Mouse (Mus musculus): ENCODE data around the gene Tbc1d20. TPM values are rescaled to one million over a fixed set of nuclear protein-coding genes. Genes with fewer than 3 reads are reported as not detected.
A peak's percentile ranks its signal among the peaks of the same experiment; 100 is the strongest.
"Not testable (repeated sequence)": the region's sequence is repeated elsewhere in the genome, so short reads cannot be mapped to it uniquely, and the experiment has no call there.

The Tbc1d20 gene
- 17.9 and 18.4 TPM in 2 replicates for polyA plus RNA-seq (2016; fragmentation: Nextera tagmentation; extraction: Ambion mirVana)

DNA sequence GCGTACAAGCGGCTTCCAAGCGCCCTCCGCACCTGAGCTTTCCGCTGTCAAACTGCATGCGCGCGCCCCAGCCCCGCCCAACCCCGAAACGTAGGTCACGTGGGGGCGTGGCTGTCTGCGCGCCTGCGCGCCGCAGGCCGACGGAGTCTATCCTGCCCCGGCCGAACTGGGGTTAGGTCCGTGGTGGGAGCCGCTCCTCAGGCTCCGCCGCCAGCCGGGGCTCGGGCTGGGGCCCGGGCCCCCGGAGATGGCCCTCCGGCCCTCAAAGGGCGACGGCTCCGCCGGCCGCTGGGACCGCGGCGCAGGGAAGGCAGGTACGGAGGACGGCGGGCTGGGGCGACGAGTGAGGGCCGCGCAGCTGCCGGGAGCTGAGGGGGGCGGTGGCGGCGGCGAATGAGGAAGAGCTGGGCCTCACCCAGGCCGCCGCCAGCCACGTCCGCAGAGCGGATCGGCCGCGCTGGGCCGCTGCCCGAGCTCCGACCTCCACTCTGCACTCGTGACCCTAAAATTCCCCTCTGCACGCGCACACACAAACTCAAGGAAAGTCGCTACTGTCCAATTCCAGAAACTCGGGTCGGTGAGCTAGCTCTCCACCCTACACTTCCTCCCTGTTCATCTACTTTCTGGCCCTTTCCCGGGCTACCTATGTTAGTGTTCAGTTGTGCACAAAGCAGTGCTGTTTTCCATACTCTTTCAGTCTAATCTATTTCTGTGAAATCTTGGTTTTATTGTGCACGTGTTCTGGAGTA, at the start of gene Tbc1d20:
Tbc1d20 (plus strand) TSS at position 102 of the 749 bp plus-strand sequence.
- Histone ChIP-seq H3K4me1 (peaks cover 44% of the 10 kb centered on the region), H3K27me3 (replicated peaks) (no peaks in the 10 kb centered on the region), H3K9me3 (replicated peaks) (no peaks in the 10 kb centered on the region), H3K4me2 (peak within 1 kb of the TSS; percentile 88), H3K27ac (peak within 1 kb of the TSS; percentile 90), H3K36me3 (0 out of 2 replicates have a peak, but pooled peaks cover 5% of the 10 kb centered on the region), H3K4me3 (peak within 1 kb of the TSS; percentile 92), H3K9ac (peak within 1 kb of the TSS; percentile 96)
- ATAC-seq: peak; percentile 98
- under 1% methylated on average over 70 of the region's 70 CpGs for WGBS (ENCODE audit: insufficient replicate concordance)

DNA sequence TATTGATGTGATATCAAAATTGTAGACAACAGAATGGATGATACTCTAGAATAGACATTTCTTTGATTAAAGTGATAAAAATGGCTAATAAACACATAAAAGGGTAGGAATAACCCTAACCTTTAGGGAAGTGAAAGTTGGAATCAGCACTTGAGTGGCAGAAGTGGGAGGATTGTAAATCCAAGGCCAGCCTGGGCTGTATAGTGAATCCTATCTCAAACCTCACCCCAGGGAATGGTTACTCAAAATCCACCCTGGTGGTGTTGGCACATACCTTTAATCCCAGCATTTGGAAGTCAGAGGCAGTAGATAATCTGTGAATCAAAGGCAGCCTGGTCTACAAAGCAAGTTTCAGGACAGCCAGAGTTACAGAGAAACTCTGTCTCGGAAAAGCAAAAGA, 46.4 kb upstream of the Tbc1d20 start:
- Histone ChIP-seq H3K27me3 (replicated peaks) (no peaks in the 10 kb centered on the region), H3K9ac (no peak overlapping the region), H3K27ac (no peak overlapping the region), H3K9me3 (replicated peaks) (no peaks in the 10 kb centered on the region), H3K4me1 (peaks cover 4% of the 10 kb centered on the region; the same call in 1 of the 2 replicates), H3K4me2 (no peak overlapping the region), H3K4me3 (no peak overlapping the region), H3K36me3 (peaks cover 41% of the 10 kb centered on the region)
- ATAC-seq: no peak
- 85% methylated on average over 1 of the region's 1 CpGs for WGBS (ENCODE audit: insufficient replicate concordance)

DNA sequence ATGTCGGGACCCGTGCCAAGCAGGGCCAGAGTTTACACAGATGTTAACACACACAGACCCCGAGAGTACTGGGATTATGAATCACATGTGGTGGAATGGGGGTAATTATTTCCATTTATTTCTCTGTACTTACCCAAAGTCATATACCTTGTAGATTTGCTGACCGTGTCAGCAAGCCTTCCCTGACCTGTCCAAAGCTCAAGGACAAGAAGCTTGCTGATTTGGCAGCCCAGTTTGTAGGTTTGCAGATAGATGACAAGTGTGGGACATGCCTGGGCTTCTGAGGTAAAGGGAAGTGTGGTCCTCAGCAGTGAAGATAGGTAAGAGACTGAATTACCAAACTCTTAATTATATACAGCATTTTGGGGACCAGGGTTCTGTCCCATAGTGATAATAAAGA, 43.1 kb upstream of the Tbc1d20 start:
- WGBS (ENCODE audit: insufficient replicate concordance): 79% methylated on average over 4 of the region's 4 CpGs
- ATAC-seq: no peak; the same call in 1 of the 2 replicates
- no peaks in the 10 kb centered on the region for H3K27me3 ChIP-seq (replicated peaks)

DNA sequence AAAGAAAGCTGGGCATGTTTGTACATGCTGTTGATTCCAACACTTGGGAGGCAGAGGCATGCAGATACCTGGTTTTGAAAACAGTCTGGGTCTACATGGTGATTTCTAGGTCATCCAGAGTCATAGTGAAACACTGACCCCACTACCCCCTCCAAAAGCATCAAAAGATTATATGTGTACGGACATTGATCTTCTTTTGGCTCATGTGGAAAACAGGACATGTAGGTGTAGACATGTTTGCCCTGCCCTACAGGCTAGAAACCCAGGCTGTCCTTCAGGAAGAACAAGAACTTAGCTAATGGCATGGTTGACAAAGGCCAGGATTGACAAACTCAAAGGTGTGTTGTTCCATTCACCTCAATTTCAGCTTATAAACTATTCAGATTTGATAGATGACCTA, 33.9 kb upstream of the Tbc1d20 start:
- Histone ChIP-seq H3K4me2 (no peak overlapping the region), H3K9me3 (replicated peaks) (no peaks in the 10 kb centered on the region), H3K27ac (no peak overlapping the region), H3K27me3 (replicated peaks) (no peaks in the 10 kb centered on the region), H3K9ac (no peak overlapping the region), H3K36me3 (peaks cover 84% of the 10 kb centered on the region), H3K4me1 (no peaks in the 10 kb centered on the region), H3K4me3 (no peak overlapping the region)
- 88% methylated on average over 1 of the region's 1 CpGs for WGBS (ENCODE audit: insufficient replicate concordance)
- ATAC-seq: no peak

More for the DNA sequence above, 43.1 kb upstream of the Tbc1d20 start:
- Histone ChIP-seq H3K4me1 (no peaks in the 10 kb centered on the region), H3K4me2 (no peak overlapping the region), H3K9ac (no peak overlapping the region), H3K9me3 (replicated peaks) (no peaks in the 10 kb centered on the region), H3K4me3 (no peak overlapping the region), H3K36me3 (peaks cover 55% of the 10 kb centered on the region), H3K27ac (no peak overlapping the region)

DNA sequence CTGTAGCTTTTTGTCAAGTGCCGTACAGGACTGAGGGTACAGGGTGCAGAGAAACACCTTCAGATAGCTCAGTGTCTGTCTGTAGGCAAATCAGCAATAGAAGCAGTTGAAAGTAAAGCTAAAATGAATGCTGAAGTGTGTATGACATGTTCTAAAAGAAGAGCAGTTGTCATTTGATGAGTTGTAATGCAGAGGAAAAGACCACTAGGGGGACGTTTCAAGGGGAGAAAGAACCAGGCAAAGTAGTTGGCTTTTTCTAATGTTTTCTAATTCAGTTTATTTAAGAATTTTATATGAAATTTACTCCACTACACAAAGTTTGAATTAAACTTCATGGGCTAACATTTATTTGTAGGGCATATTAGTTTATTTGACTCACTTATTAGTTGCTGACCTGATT, 20.0 kb upstream of the Tbc1d20 start:
- Histone ChIP-seq H3K27me3 (replicated peaks) (no peaks in the 10 kb centered on the region), H3K36me3 (peaks cover 87% of the 10 kb centered on the region), H3K27ac (no peak overlapping the region), H3K9ac (no peak overlapping the region), H3K4me3 (no peak overlapping the region), H3K9me3 (replicated peaks) (no peaks in the 10 kb centered on the region), H3K4me2 (no peak overlapping the region), H3K4me1 (no peaks in the 10 kb centered on the region)
- ATAC-seq: no peak
- 85% methylated on average over 2 of the region's 2 CpGs for WGBS (ENCODE audit: insufficient replicate concordance)

DNA sequence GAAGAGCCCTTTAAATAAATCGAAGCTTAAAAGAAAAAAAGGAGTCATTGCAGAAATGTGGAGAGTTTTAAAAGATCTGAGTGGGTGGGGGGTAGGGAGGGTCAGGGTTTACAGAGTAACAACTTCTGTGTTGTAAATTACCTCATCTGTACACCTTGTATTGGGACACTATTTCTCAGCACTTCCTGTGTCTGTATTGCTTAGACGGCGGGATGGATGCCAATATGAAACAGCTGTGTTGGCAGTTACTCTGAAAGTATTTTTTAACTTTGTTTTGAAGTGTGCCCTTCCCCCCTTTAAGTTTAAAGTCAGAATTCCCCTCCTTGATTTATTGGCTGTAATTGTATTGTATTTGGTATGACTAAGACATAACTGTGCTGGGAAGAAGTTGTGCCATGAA, 12.2 kb upstream of the Tbc1d20 start:
- Histone ChIP-seq H3K9ac (no peak overlapping the region), H3K36me3 (peaks cover 86% of the 10 kb centered on the region), H3K4me3 (no peak overlapping the region), H3K27ac (no peak overlapping the region), H3K4me2 (no peak overlapping the region), H3K4me1 (no peaks in the 10 kb centered on the region), H3K9me3 (replicated peaks) (no peaks in the 10 kb centered on the region), H3K27me3 (replicated peaks) (no peaks in the 10 kb centered on the region)
- no peak for ATAC-seq
- 88% methylated on average over 3 of the region's 3 CpGs for WGBS (ENCODE audit: insufficient replicate concordance)

DNA sequence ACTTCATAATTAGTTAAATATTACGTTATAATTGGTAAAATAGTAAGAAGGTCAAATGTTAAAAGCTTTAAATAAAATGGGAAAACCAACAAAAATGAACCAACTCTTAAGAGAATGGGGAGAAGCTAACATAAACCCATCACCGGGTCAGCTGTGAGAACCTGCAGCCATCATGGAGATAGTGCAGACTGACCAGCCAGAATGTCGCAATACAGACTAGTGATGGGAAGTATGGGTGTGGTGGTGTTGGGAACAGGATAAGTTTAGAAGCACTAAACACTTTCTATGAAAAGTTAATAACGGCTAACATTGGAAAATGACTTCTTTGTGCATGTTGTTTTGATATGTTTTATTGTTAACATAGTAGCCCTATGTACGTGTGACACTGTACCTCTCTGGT, 6.1 kb upstream of the Tbc1d20 start:
- no peak overlapping the region for H3K4me2 ChIP-seq
- no peaks in the 10 kb centered on the region for H3K4me1 ChIP-seq
- 81% methylated on average over 5 of the region's 5 CpGs for WGBS (ENCODE audit: insufficient replicate concordance)
- ATAC-seq: no peak
- no peak overlapping the region for H3K27ac ChIP-seq
- no peaks in the 10 kb centered on the region for H3K27me3 ChIP-seq (replicated peaks)
- H3K36me3 ChIP-seq: peaks cover 49% of the 10 kb centered on the region
- H3K4me3 ChIP-seq: no peak overlapping the region
- no peaks in the 10 kb centered on the region for H3K9me3 ChIP-seq (replicated peaks)
- no peak overlapping the region for H3K9ac ChIP-seq

DNA sequence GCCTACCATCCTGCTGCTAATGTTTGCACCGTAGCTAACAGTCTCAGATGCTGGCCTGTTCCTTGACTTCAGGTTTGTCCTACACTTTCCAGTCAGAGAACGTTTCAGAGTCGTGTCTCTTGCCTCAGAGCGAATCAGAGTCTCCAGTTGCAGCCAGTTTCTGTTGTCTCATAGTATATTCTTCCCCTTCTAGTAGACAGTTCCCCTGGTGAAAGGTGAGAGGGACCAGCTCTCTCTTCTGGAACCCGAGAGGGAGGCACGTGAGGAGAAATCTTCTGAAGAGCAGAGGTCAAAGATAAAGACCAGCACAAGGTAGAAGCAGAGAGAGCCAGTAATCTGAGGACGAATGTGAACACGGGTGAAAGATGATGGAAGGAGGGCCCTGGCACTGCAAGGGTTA, 5.6 kb upstream of the Tbc1d20 start:
- Histone ChIP-seq H3K4me3 (no peak overlapping the region), H3K27ac (no peak overlapping the region), H3K27me3 (replicated peaks) (no peaks in the 10 kb centered on the region), H3K4me1 (peaks cover 3% of the 10 kb centered on the region), H3K36me3 (peaks cover 44% of the 10 kb centered on the region), H3K9ac (no peak overlapping the region), H3K9me3 (replicated peaks) (no peaks in the 10 kb centered on the region), H3K4me2 (no peak overlapping the region)
- 75% methylated on average over 8 of the region's 8 CpGs for WGBS (ENCODE audit: insufficient replicate concordance)
- ATAC-seq: no peak

DNA sequence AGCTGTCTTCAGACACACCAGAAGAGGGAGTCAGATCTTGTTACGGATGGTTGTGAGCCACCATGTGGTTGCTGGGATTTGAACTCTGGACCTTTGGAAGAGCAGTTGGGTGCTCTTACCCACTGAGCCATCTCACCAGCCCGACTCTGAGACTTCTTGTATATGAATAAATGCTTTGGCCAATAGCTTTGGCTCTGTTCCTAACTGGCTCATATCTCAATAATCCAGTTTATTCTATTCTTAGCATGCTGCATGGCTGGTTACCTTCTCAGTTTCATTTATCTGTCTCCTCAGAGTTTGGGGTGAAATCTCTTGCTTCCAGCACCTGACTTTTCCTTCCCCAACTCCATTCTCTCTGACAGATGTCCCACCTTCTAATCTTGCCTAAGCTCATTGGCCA, 4.0 kb upstream of the Tbc1d20 start:
- H3K4me1 ChIP-seq: peaks cover 11% of the 10 kb centered on the region
- not testable (repeated sequence) for H3K4me3 ChIP-seq; H3K27me3 ChIP-seq (replicated peaks); H3K9ac ChIP-seq; H3K9me3 ChIP-seq (replicated peaks); ATAC-seq; H3K4me2 ChIP-seq; H3K27ac ChIP-seq
- 78% methylated on average over 2 of the region's 2 CpGs for WGBS (ENCODE audit: insufficient replicate concordance)
- peaks cover 29% of the 10 kb centered on the region for H3K36me3 ChIP-seq

DNA sequence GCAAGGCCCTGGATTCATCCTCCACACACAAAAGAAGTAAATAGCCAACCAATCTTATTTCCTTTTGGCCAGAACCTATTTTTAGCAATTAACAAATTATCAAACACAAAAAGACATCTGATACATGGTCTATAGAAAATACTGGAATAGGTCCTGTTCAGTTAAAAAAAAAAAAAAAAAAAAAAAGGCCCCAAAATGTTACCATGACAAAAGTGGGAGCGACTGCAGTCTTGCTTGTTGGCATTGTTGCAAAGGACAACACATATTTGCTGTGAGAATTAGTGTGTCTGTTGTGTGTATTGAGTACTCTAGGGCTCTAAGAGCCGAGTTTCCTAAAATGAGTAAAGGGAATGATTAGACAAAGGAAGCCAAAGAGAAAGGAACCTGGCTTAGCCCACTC, 1.2 kb upstream of the Tbc1d20 start:
- 76% methylated on average over 2 of the region's 2 CpGs for WGBS (ENCODE audit: insufficient replicate concordance)
- no peaks in the 10 kb centered on the region for H3K9me3 ChIP-seq (replicated peaks)
- H3K4me3 ChIP-seq: no peak overlapping the region
- H3K4me2 ChIP-seq: no peak overlapping the region
- peaks cover 13% of the 10 kb centered on the region; the same call in 1 of the 2 replicates for H3K36me3 ChIP-seq
- H3K27me3 ChIP-seq (replicated peaks): no peaks in the 10 kb centered on the region
- H3K4me1 ChIP-seq: peaks cover 31% of the 10 kb centered on the region
- H3K9ac ChIP-seq: no peak overlapping the region
- H3K27ac ChIP-seq: no peak overlapping the region
- ATAC-seq: no peak

DNA sequence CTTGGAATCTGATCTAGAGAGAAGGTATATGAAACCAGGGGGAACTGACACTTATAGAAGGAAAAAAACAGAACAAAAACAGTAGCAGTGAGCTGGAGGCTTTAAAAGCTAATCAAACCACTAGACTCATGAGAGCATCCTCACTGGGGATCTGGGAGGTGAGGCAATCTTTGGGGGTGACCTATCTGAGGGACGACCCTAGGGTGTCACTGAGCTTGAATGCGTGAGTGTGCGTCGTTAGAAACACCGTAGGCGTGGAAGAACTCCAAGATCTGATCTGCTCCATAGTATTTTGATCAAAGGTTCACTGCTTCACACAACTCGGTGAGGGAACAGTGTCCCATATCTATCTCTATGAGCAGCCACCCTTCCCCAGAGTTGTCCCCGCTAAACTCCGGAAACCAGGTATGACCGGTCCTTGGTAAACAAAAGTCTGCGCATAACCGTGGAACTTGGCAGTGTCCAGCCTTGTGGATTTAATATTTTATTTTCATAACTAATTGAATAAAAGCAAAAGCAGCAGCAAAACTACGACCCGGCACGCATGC, 375 bp upstream of the Tbc1d20 start:
- H3K36me3 ChIP-seq: peaks cover 10% of the 10 kb centered on the region; the same call in 1 of the 2 replicates
- no peaks in the 10 kb centered on the region for H3K9me3 ChIP-seq (replicated peaks)
- 1% methylated on average over 15 of the region's 15 CpGs for WGBS (ENCODE audit: insufficient replicate concordance)
- H3K4me1 ChIP-seq: peaks cover 39% of the 10 kb centered on the region
- peak overlapping the region; percentile 90; the same call in 1 of the 2 replicates for H3K27ac ChIP-seq
- H3K9ac ChIP-seq: peak overlapping the region; percentile 96
- ATAC-seq: peak; percentile 60
- peak overlapping the region; percentile 88 for H3K4me2 ChIP-seq
- H3K27me3 ChIP-seq (replicated peaks): no peaks in the 10 kb centered on the region
- H3K4me3 ChIP-seq: peak overlapping the region; percentile 92

DNA sequence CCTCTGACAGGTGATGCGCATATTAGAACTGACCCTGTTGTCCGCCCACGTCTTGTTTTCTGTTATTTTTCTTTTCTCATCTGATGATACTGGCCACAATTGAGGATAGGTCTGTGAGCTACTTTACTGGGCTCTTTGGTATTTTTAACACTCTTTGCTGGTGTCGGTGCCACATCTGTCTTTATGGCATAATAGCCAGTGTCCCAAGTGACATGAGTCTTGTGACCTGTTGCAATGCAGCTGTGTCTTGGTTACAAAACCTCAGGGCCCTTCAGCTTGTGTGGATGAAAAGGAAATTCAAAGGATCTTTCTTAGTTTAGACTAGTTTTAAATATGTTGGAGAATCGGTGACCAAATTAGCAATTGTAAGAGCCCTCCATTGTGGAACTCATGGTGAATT, 913 bp downstream of the Tbc1d20 start:
- H3K4me2 ChIP-seq: peak overlapping the region; percentile 88
- 40% methylated on average over 5 of the region's 5 CpGs for WGBS (ENCODE audit: insufficient replicate concordance)
- H3K9ac ChIP-seq: peak overlapping the region; percentile 96
- no peaks in the 10 kb centered on the region for H3K27me3 ChIP-seq (replicated peaks)
- H3K4me1 ChIP-seq: peaks cover 44% of the 10 kb centered on the region
- ATAC-seq: no peak
- H3K27ac ChIP-seq: peak overlapping the region; percentile 90; the same call in 1 of the 2 replicates
- no peaks in the 10 kb centered on the region for H3K9me3 ChIP-seq (replicated peaks)
- H3K4me3 ChIP-seq: peak overlapping the region; percentile 92
- H3K36me3 ChIP-seq: 0 out of 2 replicates have a peak, but pooled peaks cover 5% of the 10 kb centered on the region
